Mouse (Mus musculus) kidney, embryonic 15.5 days (tissue): ENCODE data around the gene Dand5. TPM values are rescaled to one million over a fixed set of nuclear protein-coding genes. Genes with fewer than 3 reads are reported as not detected.

Experiments used
- ATAC-seq: fragments of 200-750 bp; cut with Nextera tagmentation; replicated peaks from 2 replicates; pipeline ENCODE4 v1.8.0; 2017; ENCODE audit warnings: moderate TSS enrichment; ENCODE audit not compliant: low FRiP score
- H3K27ac ChIP-seq: fragments of 300-500 bp; sonication (generic); 2 replicates; pipeline ENCODE4 v1.5.1; 2015; ENCODE audit warnings: mild to moderate bottlenecking, inconsistent platforms
- H3K27me3 ChIP-seq: fragments of 300-500 bp; sonication (generic); 2 replicates; pipeline ENCODE4 v1.6.1; 2015; ENCODE audit warnings: inconsistent platforms
- H3K36me3 ChIP-seq: fragments of 300-500 bp; sonication (generic); 2 replicates; pipeline ENCODE4 v1.6.1; 2015; ENCODE audit warnings: inconsistent platforms
- H3K4me1 ChIP-seq: fragments of 300-500 bp; sonication (generic); 2 replicates; pipeline ENCODE4 v1.6.1; 2015; ENCODE audit warnings: inconsistent platforms
- H3K4me2 ChIP-seq: fragments of 300-500 bp; sonication (generic); 2 replicates; pipeline ENCODE4 v1.6.1; 2015; ENCODE audit warnings: moderate library complexity, mild to moderate bottlenecking, inconsistent platforms
- H3K4me3 ChIP-seq: fragments of 300-500 bp; sonication (generic); replicated peaks from 2 replicates; pipeline ENCODE4 v1.5.1; 2015; ENCODE audit warnings: mild to moderate bottlenecking, inconsistent platforms
- H3K9ac ChIP-seq: fragments of 300-500 bp; sonication (generic); 2 replicates; pipeline ENCODE4 v1.6.1; 2015; ENCODE audit warnings: mild to moderate bottlenecking, inconsistent platforms
- H3K9me3 ChIP-seq: fragments of 300-500 bp; sonication (generic); replicated peaks from 2 replicates; pipeline ENCODE4 v1.6.1; 2016; ENCODE audit warnings: inconsistent platforms
- WGBS: fragments of 180-500 bp; shearing (Covaris S2); methylation state at CpG from one replicate; pipeline ENCODE4 v1.1.7; 2015; ENCODE audit warnings: mixed read lengths; 5-methylcytosine and 5-hydroxymethylcytosine counted together
- polyA plus RNA-seq: library from polyadenylated mRNA; unstranded; fragments of >200 nt; fragmentation: Nextera tagmentation; extraction: Ambion mirVana; gene quantifications from 2 replicates; pipeline ENCODE4 v1.2.1, GENCODE M21; 2015

Dand5 gene
- polyA plus RNA-seq, 1 experiment from 2014 or later, result 7.0 TPM

DNA sequence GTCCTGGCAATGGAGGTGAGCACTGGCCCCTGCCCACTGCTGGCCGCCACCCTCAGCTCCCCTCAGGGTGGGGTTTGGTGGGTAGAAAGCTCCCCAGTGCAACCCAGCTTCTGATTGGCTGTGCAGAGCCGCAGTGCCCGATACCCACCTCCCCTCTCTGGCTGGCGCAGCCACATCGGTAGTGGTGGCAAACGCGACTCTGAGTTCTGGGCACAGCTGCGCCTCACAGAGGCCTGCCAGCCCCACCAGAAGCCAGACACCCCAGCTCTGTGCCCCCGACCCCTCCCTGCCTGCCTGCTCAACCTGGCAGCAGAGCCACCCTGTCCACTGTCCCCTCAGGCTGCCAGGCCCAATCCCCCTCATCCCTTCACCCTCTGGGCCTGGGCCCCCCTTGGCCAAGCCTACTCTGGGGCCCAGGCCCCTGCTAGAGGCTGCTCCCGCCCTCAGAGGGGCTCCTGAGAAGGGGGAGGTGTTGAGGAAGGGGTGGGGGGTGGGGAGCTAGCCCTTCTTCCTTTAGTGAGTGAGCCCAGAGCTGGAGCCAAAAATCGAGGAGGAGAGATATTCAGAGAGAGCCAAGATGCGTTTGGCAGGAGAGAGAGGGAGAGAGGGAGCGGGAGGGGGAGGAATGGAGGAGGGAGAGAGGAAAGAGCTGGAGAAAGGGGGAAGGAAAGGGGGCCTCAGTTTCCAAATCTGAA lies 28.7 kb downstream of the Dand5 start:
- 62% methylated on average over 13 of the region's 13 CpGs for WGBS
- ATAC-seq, result no peak; the same call in 1 of the 2 replicates
- Histone ChIP-seq H3K36me3 (no peaks in the 10 kb centered on the region), H3K9me3 (no peaks in the 10 kb centered on the region), H3K4me3 (no peak overlapping the region), H3K27me3 (peaks cover 99% of the 10 kb centered on the region), H3K9ac (no peak overlapping the region), H3K27ac (peak overlapping the region; percentile 41; the same call in 1 of the 2 replicates), H3K4me1 (peaks cover 29% of the 10 kb centered on the region), H3K4me2 (peak overlapping the region; percentile 27; the same call in 1 of the 2 replicates)

DNA sequence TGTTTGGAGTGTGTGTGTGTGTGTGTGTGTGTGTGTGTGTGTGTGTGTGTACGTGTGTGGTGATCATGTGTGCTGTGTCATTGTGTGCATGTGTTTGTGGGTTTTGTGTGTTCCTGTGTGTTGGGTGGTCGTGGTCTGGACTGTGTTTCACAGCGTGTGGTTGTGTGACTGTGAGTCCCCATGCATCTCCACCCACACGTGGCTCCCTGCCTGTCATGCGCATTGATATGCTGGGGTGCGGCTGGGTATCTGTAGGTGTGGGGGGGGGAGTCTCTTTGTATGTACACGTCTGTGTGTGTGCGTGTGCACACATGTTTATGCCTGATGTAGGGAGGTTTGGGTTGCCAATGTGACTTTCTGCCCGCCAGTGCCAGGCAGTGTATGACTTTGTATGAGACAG lies 29.5 kb downstream of the Dand5 start:
- no peaks in the 10 kb centered on the region for H3K36me3 ChIP-seq
- no peaks in the 10 kb centered on the region for H3K9me3 ChIP-seq
- no peak for ATAC-seq
- H3K4me3 ChIP-seq, result no peak overlapping the region
- H3K9ac ChIP-seq, result no peak overlapping the region
- peaks cover 23% of the 10 kb centered on the region for H3K4me1 ChIP-seq
- WGBS, result 86% methylated on average over 9 of the region's 9 CpGs
- no peak overlapping the region for H3K27ac ChIP-seq
- H3K27me3 ChIP-seq, result peaks cover 99% of the 10 kb centered on the region
- H3K4me2 ChIP-seq, result no peak overlapping the region

DNA sequence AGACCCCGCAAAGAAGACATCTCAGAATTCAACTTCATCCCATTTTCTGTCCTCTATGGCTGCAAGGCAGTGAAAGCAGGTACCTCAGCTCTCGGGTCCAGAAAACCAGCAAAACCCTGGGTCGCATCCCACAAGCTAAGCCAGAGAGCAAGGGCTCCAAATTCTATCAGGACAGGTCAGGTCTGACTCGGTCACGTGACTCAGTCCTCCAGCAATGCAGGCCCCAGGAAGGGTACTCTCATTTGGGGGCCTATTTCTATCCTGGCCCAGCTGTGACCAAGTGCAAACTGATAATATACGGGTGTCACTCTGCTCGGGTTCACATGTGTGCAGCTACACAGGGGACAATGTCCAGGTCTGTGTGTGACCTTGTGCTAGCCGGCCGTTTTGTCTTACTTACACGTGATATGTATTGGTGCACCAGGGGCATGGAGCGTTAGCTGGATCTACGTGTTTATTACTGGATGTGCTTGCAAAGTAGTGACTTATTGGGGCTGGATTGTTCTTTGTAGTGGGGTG lies 30.1 kb downstream of the Dand5 start:
- Histone ChIP-seq H3K4me2 (no peak overlapping the region), H3K9me3 (no peaks in the 10 kb centered on the region), H3K27ac (no peak overlapping the region), H3K27me3 (peaks cover 99% of the 10 kb centered on the region), H3K9ac (no peak overlapping the region), H3K36me3 (no peaks in the 10 kb centered on the region), H3K4me1 (peaks cover 18% of the 10 kb centered on the region), H3K4me3 (no peak overlapping the region)
- no peak for ATAC-seq
- WGBS, result 79% methylated on average over 12 of the region's 12 CpGs

DNA sequence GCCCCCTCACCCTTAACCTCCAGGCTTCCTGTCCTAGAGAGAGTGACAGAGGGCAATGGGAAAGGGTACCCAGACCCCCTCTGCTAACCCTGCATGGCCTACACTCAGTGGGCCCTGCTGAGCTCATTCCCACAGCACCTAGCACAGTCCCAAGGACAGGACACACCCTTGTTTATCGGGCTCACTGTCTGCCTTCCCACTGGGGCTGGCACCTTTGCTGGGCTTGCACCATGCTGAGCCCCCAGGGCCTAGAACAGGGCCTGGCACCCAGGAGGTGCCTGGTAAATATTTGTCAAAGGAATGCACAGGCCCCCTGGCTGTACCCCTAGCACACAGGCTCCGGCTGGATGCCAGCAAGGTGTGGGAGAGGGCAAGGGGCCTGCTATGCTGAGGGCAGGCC lies 32.1 kb downstream of the Dand5 start:
- H3K4me1 ChIP-seq, result peaks cover 36% of the 10 kb centered on the region
- no peak overlapping the region for H3K27ac ChIP-seq
- 53% methylated on average over 2 of the region's 2 CpGs for WGBS
- no peaks in the 10 kb centered on the region for H3K36me3 ChIP-seq
- no peak overlapping the region for H3K4me3 ChIP-seq
- H3K4me2 ChIP-seq, result no peak overlapping the region
- H3K27me3 ChIP-seq, result peaks cover 99% of the 10 kb centered on the region
- H3K9me3 ChIP-seq, result no peaks in the 10 kb centered on the region
- H3K9ac ChIP-seq, result no peak overlapping the region
- ATAC-seq, result no peak

DNA sequence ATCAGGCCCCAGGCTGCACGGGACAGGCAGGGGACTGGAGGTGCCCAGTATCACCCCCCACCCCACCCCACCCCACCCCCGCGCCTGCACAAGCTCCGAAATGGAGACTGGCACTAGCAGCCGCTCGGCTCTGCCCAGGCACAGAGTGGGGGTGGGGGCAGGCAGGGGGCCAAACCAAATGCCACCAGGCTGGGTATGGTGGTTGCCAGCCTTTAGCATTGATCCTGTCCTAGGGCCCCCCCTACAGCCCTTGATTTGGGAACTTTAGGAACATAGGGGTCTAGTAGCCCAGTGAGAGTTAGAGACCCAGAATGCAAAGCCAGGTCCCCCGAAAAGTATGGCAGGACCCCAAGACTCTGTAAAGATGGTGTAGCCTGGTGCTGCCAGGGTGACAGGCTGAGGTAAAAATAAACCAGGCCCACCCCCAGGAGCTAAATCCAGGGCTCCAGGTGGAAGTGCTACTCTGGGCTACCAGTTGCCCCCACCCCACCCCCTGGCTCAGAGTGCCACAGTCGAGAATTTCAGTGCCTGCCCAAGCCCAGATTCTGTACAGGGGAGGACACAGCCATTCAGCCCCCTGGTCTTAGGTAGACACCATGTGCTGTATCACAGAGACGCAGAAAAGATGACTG lies 32.7 kb downstream of the Dand5 start:
- 79% methylated on average over 9 of the region's 9 CpGs for WGBS
- Histone ChIP-seq H3K4me1 (peaks cover 40% of the 10 kb centered on the region), H3K27ac (no peak overlapping the region), H3K9me3 (no peaks in the 10 kb centered on the region), H3K4me2 (no peak overlapping the region), H3K4me3 (no peak overlapping the region), H3K36me3 (no peaks in the 10 kb centered on the region), H3K9ac (no peak overlapping the region), H3K27me3 (peaks cover 99% of the 10 kb centered on the region)
- ATAC-seq, result no peak

DNA sequence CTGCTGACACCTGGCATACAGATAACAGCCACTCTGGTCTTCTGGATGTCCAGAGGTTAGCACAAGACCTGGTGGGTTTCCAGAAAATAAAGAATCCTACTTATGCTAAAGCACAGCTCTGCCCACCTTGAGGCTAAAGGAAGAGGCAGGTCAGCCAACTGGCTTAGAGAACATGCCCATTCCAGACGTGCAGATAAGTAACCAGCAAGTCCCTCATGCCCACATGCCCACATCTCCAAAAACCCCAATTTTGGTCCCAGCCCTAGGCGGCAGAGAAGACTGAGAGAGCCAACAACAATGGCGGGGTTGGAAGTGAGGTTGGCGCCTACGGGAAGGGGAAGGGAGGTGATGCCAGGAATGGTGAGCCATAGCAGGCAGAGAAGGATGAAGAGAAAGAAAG lies 33.3 kb downstream of the Dand5 start:
- Histone ChIP-seq H3K4me1 (peaks cover 41% of the 10 kb centered on the region), H3K36me3 (no peaks in the 10 kb centered on the region), H3K9me3 (no peaks in the 10 kb centered on the region), H3K4me3 (no peak overlapping the region), H3K4me2 (no peak overlapping the region), H3K9ac (no peak overlapping the region), H3K27me3 (peaks cover 99% of the 10 kb centered on the region), H3K27ac (no peak overlapping the region)
- WGBS, result 52% methylated on average over 5 of the region's 5 CpGs
- ATAC-seq, result no peak

DNA sequence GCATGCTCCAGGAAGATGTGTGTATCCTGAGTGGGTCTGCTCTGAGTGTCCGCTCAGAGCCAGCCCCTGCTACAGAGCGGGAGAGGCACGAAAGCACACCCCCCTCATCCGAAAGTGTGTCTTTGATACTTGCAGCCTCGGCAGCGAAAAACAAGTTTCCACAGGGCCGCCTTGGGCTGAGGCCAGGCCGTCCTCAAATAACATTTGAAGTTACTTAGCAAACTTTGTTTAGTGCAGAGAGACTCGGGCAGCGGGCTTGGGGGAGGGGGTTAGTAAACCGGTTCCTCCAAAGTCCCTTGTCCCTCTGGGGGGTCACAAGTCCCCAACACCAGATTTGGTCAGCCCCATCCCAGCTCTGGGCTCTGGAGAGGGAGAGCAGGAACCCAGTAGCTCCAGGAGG lies 33.7 kb downstream of the Dand5 start:
- 12% methylated on average over 11 of the region's 11 CpGs for WGBS
- Histone ChIP-seq H3K9ac (no peak overlapping the region), H3K36me3 (no peaks in the 10 kb centered on the region), H3K27ac (no peak overlapping the region), H3K9me3 (no peaks in the 10 kb centered on the region), H3K4me1 (peaks cover 40% of the 10 kb centered on the region), H3K4me3 (no peak overlapping the region), H3K27me3 (peaks cover 99% of the 10 kb centered on the region), H3K4me2 (no peak overlapping the region)
- no peak for ATAC-seq

DNA sequence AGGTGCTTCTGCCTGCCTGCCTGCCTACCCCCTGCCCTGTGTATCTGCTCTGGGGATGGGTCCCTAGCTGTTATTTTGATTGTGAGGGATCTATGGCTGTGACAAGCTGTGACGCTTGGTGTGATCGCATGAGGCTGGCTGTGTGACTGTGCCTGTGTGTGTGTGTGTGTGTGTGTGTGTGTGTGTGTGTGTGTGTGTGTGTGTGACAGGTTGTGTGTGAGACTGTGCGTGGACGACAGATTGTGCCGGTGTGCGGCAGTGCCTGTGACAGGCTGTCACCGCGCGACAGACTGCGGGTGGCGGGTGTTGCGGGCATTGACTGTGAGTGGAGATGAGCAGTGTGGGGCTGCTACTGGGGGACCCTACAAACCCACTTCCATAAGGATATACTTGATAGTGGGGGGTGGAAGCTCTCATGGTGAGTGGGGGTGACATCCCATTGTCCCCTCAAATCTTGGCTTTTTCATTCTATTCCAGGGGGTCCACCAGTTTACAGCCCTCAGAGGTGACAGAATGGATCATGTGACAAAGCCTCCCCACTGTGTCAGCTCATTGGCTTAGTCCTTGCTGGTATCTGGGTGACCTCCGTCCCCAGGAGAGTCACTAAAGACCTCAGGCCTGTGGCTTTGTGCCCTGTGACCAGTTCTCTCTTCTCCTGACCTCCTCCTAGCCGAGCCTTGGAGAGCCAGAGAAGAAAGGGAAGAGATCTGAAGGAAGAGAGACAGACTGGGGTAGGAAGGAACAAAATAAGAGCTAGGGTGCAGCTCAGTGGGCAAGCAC lies 34.9 kb downstream of the Dand5 start:
- Histone ChIP-seq H3K4me1 (peaks cover 35% of the 10 kb centered on the region), H3K4me2 (no peak overlapping the region), H3K27ac (no peak overlapping the region), H3K9me3 (no peaks in the 10 kb centered on the region), H3K27me3 (peaks cover 99% of the 10 kb centered on the region), H3K36me3 (no peaks in the 10 kb centered on the region), H3K4me3 (no peak overlapping the region), H3K9ac (no peak overlapping the region)
- ATAC-seq, result no peak
- 22% methylated on average over 14 of the region's 14 CpGs for WGBS

DNA sequence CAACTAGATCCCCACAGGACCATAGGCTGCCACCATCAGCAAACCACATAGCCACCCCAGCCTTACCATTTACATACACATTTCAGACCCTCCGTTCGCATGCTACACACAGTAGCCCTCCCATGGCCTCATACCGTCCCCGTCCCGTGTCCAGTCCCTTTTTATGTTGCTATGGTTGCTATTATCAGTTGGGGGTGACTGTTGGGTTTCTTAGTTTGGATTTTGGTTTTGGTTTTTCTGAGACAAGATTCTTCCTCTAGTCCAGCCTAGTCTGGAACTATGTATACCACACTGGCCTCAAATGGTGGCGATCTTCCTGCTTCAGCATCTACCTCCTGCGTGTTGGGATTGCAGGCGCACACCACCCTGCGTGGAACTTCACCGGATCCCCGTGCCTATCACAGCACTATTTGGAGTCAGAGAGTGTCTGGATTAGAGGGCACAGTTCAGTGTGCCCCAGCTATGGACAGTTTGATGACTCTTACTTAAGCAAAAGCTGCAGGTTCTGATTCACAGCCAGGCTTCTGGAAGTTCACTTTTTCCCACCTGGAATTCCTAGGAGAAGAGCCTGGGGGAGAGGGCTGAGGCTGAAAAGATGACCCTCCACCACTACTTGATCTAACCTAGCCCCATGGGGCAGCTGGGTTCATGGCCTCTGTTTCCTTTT lies 35.7 kb downstream of the Dand5 start:
- Histone ChIP-seq H3K27ac (no peak overlapping the region), H3K9ac (no peak overlapping the region), H3K36me3 (no peaks in the 10 kb centered on the region), H3K4me1 (peaks cover 35% of the 10 kb centered on the region), H3K27me3 (peaks cover 99% of the 10 kb centered on the region), H3K4me3 (peak overlapping the region; percentile 12; the same call in 1 of the 2 replicates), H3K4me2 (peak overlapping the region; percentile 35; the same call in 1 of the 2 replicates), H3K9me3 (no peaks in the 10 kb centered on the region)
- no peak for ATAC-seq
- 10% methylated on average over 11 of the region's 11 CpGs for WGBS

DNA sequence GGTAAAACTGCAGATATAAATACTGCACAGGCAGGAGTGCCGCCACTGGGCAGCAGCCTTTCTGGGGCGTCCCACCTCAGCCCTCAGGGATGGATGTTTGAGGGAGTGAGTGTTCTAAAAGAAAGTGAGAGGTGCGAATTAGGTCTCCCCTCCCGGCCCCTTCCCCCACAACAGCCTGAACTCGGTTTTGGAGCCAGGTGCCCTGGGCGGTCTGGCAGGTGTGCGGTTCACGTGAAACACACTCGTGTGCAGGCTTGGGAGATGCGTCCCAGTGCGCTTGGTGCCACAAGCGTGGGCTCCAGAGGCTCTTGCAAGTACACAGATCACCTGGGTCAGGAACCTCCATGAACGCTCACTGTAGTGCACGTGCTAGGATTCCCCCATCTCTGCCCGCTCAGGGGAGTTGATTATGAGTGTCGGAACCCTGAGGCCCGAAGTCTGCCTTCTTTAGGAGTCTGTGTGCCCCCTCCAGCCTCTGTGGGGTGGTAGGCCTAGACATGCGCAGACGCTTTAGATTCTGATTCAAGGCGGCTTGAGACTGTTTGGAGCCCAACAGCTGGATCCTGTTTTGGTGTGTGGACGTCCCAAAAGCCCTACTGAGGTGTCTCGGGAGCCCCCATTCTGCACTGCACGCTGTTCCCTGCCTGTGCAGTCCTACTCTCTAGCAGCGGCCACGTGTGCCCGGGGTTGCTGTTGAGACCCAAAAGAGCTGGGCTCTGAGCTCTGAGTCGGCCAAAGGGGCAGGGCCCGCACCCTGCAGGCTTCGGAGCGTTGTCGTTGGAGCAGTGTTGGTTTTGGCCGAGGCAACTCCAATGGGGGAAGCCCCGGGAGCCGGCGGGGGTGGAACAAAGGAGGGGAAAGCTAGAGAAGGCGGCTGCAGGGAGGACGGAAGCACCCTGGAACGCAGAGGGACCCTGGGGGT lies 36.6 kb downstream of the Dand5 start:
- Histone ChIP-seq H3K27me3 (peaks cover 100% of the 10 kb centered on the region), H3K27ac (no peak overlapping the region), H3K4me1 (peaks cover 38% of the 10 kb centered on the region)

DNA sequence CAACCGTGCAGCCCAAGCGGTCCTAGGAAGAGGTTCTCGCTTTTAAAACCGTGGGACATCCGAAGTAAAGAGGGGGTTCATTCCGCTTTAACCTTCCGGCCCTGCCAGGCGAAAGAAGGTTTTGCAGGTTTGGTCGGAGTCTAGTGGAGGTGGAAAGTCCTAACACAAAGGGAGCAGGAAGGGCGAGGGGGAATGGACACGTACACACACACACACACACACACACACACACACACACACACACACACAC lies 37.2 kb downstream of the Dand5 start:
- no peaks in the 10 kb centered on the region for H3K36me3 ChIP-seq
- H3K4me2 ChIP-seq, result no peak overlapping the region
- peaks cover 100% of the 10 kb centered on the region for H3K27me3 ChIP-seq
- WGBS, result 14% methylated on average over 11 of the region's 11 CpGs
- H3K4me3 ChIP-seq, result 0 out of 2 replicates have a peak overlapping the region, but pooled peaks have one; percentile 5
- H3K27ac ChIP-seq, result no peak overlapping the region
- H3K9me3 ChIP-seq, result no peaks in the 10 kb centered on the region
- H3K9ac ChIP-seq, result no peak overlapping the region
- H3K4me1 ChIP-seq, result peaks cover 36% of the 10 kb centered on the region
- ATAC-seq, result no peak

More for the DNA sequence above, 36.6 kb downstream of the Dand5 start:
- peak overlapping the region; percentile 12; the same call in 1 of the 2 replicates for H3K4me3 ChIP-seq
- no peaks in the 10 kb centered on the region for H3K9me3 ChIP-seq
- ATAC-seq, result peak; percentile 37; the same call in 1 of the 2 replicates
- WGBS, result 5% methylated on average over 38 of the region's 38 CpGs
- peak overlapping the region; percentile 35 for H3K4me2 ChIP-seq
- no peaks in the 10 kb centered on the region for H3K36me3 ChIP-seq
- H3K9ac ChIP-seq, result no peak overlapping the region
